Mouse (Mus musculus): ENCODE data around the gene Malsu1.

DNA sequence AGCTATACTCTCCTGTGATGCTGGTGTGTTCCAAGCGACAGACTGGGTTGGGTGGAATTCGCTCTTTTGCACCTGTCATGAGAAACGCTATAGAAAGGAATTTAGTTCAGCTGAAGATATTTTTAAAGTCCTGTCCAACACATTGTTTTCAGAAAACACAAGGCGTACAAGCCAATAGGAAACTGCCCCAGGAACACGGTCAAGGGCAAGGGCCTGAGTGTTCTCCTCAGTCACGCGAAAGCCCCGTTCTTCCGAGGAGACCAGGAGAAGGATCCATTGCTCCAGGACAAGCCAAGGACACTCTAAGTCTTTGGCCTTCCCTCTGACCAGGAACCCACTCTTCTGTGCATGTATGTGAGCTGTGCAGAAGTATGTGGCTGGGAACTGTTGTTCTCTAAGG lies 17.6 kb upstream of the Malsu1 start:
- TF ChIP-seq POLR2A (IDR thresholded peaks at IDR 0.05; ENCODE audit: insufficient read length, low read depth) (no peak), TCF12 (IDR thresholded peaks at IDR 0.05; ENCODE audit: insufficient read depth, poor library complexity, severe bottlenecking) (no peak), POLR2AphosphoS2 (IDR thresholded peaks at IDR 0.05; ENCODE audit: insufficient read length, low read depth) (no peak)

All from myocyte (in vitro differentiated cells).